Mouse (Mus musculus) embryo, embryonic 11 days (tissue): ENCODE results near the gene Adprm.
"Not testable (repeated sequence)": the region's sequence is repeated elsewhere in the genome, so short reads cannot be mapped to it uniquely, and the experiment has no call there.

Source experiments
- DNase-seq: peaks from one replicate; pipeline ENCODE4 v3.0.0-alpha.2; 2015

Adprm gene

DNA sequence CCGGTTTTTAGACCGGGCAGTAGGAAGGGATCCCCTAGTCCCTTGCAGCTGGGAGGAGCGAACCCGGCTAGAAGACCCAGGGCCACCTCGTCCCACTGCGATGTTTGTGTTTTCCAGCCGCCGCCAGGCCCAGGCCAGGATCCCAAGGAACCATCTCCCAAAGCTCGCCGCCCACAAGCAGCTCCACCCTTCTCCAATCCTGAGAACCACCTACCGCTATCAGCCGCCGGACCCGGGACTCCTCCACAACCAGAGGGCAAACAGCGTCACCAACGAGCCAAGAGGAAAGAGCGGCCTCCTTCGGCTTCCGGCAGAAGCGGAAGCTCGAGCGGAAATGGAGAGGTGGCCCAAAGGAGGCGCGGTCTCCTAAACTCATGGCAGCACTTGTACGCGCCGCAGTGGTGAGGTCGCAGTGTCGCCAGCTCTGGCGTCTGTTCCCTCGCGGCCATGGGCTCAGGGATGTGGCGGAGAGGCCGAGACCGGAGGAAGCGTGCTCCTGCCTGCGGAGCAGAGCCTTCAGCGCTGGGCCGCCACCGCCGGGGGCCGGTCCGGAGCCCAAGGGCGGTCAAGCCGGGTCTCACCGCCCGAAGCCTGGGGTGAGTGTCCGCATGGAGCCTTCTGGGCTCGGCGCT is at the start of gene Adprm, which contains the start of gene Sco1:
TSS of gene Adprm (minus strand) at position 274 of the 632 bp plus-strand sequence.
TSS of gene Sco1 (plus strand) at position 350 of the 632 bp plus-strand sequence.
- DNase-seq, result peak; percentile 94

DNA sequence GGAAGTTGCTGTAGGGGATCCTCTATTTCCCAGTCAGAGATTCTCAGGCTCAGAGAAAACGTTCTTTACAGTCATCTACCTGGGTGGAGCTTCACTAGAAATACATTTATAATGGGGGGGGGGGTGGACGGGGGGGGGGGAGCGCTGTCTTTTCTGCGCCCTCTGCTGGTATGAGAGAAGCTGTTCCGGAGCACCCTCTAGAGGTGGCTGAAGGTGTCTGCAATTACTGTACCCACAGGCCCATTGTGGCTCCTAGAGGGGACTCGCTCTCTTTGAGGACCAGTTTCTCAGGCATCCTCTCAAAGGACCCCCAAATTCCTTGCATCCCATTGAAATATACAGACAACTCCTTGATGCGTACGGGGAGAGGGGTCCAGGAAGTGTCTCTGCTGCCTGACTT is 49.3 kb upstream of the Adprm start:
- peak; percentile 56 for DNase-seq

DNA sequence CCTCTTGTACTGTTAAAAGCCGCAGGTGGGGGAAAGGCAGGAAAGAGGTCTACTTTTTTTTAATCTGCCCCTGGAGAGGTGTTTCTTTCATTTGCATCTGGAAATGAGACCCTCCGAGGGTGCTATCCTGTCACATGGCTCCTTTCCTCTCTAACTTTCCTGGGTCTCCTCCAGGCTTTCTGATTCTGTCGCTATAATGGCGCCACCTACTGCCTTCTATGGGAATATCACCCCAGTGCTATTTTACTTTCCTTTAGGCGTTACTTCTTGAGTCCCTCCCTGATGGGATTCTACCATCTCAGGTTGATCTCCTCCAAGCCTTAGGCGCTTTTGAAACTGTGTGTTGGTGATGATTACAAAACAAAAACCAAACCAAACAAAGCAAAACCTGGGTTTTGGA is 47.8 kb upstream of the Adprm start:
- peak; percentile 35 for DNase-seq

DNA sequence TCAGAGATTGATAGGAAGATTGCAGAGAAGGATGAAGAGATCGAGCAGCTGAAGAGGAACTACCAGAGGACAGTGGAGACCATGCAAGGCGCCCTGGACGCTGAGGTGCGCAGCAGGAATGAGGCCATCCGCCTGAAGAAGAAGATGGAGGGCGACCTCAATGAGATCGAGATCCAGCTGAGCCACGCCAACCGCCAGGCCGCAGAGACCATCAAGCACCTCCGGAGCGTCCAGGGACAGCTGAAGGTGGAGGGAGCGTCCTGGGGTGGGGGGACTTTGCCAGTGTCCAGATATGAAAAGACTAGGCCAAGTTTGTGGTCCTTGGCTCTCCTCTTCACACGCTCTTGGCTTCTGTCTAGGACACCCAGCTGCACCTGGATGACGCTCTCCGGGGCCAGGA is 46.8 kb upstream of the Adprm start:
- DNase-seq, result no peak

DNA sequence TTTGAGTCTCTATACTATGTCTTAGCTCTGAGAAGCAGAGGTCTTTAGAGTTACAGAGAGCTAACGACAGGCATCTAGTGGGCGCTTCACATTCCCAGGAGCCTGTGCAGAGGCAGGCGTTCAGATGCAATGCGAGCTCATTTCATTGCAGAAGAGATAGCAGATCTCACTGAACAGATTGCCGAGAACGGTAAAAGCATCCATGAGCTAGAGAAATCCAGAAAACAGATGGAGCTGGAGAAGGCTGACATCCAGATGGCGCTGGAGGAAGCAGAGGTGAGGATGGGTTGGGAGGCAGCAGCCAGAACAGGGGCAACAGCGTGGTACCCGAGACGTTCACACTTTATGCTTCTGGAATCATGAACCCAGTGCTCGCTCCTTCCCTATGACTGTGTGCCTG is 46.0 kb upstream of the Adprm start:
- DNase-seq, result no peak

DNA sequence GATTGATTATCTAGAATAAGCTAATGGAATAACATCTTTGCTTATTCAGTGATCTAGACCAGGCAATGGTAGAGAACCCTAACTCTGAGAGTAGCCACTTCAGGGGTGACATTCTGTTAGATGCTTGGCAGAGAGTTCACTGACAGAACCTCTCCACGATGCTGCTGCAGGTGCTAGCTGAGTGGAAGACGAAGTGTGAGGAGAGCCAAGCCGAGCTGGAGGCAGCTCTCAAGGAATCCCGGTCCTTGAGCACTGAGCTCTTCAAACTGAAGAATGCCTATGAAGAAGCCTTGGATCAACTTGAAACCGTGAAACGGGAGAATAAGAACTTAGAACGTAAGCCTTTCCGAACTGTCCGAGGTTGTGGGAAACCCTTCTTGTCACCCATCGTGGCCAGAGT is 45.3 kb upstream of the Adprm start:
- no peak for DNase-seq

DNA sequence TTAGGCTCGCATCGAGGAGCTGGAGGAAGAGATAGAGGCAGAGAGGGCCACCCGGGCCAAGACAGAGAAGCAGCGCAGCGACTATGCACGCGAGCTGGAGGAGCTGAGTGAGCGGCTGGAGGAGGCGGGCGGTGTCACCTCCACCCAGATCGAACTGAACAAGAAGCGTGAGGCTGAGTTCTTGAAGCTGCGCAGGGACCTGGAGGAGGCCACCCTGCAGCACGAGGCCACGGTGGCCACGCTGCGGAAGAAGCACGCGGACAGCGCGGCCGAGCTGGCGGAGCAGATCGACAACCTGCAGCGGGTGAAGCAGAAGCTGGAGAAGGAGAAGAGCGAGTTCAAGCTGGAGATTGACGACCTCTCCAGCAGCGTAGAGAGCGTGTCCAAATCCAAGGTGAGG is 42.1 kb upstream of the Adprm start:
- DNase-seq, result no peak

DNA sequence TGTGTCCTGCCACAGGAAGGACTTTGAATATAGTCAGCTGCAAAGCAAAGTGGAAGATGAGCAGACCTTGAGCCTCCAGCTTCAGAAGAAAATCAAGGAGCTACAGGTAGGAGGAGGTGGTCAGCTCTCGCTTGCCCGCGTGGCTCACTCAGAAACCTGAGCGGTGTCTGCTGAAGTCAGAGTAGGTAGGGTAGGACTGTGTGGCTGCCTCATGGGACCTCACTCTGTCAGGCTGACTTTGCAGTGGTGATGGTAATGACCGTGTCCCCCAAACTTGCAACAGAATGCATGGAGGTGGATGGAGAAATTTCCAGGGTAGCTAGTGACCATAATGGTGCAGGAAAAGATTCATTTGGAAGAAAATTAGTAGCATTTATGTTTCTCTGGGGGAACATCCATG is 41.3 kb upstream of the Adprm start:
- no peak for DNase-seq

DNA sequence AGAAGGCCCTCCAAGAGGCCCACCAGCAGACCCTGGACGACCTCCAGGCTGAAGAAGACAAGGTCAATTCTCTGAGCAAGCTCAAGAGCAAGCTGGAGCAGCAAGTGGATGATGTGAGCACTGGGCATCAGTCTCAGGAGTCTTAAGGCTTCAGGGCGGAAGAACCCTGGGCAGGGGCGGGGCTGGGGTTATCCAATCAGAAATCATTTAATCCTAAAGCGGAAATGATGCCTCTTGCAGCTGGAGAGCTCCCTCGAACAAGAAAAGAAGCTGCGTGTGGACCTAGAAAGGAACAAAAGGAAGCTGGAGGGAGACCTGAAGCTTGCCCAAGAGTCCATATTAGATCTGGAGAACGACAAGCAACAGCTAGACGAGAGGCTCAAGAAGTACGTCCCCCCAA is 40.8 kb upstream of the Adprm start:
- no peak for DNase-seq

DNA sequence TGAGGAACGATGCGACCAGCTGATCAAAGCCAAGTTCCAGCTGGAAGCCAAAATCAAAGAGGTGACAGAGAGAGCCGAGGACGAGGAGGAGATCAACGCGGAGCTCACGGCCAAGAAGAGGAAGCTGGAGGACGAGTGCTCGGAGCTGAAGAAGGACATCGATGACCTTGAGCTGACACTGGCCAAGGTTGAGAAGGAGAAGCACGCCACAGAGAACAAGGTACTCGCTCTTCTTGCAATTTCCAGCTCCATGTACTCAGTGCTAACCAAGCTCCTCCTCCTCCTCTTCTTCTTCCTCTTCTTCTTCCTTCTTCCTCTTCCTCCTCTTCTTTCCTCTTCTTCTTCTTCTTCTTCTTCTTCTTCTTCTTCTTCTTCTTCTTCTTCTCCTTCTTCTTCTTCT is 40.0 kb upstream of the Adprm start:
- DNase-seq, result not testable (repeated sequence)

DNA sequence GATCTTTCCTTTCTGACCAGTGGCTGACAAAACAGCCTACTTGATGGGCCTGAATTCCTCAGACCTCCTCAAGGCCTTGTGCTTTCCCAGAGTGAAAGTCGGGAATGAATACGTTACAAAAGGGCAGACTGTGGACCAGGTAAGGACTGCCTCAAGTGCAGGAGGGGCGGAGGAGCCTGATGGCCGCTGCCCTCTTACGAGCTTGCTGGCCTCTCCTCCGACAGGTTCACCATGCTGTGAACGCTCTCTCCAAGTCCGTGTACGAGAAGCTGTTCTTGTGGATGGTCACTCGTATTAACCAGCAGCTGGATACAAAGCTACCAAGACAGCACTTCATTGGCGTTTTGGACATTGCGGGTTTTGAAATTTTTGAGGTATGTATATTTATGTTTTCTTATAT is 34.8 kb upstream of the Adprm start:
- DNase-seq, result no peak

DNA sequence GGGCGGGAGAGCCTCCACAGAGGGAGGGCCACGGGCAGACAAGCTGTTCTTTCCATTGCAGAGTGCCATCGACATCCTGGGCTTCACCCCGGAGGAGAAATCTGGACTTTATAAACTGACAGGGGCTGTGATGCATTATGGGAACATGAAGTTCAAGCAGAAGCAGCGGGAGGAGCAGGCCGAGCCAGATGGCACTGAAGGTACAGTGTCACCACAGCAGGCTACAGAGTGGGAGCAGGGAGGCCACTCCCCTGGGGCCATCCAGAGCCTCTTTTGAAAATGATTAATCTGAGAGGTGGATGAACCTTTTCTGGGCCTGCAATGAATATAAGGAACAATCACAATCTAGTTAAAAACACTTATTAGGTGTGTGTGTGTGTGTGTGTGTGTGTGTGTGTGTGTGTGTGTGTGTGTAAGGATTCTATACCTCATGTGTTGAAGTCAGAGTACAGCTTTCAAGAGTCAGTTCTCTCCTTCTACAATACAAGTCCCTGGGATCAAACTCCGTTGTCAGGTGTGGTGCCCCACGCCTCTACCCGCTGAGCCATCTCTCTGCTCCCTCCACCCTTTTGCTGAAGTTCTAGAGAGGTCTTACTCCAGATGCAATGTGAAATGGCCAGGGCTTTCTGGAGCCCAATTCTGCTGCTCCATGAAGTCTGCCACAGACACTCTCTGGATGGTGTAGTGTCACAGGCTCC is 34.2 kb upstream of the Adprm start:
- no peak for DNase-seq

DNA sequence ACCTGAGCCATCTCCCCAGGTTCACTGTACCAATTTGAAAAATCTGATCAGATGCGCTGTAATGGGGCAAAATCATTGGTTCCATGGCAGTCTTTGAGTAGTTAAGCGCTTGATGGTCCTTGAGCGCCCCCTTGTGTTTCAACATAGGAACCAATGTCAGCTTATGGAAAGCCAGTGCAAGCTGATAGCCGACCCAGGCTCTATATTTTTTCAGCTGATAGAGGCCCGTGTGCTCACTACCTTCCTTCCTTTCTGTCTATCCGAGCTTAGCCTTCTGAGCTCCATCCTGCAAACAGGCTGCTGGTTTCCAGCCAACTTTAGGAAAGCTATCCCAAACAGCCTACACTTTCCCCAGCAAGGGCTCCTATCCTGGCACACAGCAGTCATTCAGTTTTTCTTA is 33.1 kb upstream of the Adprm start:
- DNase-seq, result peak; percentile 83

DNA sequence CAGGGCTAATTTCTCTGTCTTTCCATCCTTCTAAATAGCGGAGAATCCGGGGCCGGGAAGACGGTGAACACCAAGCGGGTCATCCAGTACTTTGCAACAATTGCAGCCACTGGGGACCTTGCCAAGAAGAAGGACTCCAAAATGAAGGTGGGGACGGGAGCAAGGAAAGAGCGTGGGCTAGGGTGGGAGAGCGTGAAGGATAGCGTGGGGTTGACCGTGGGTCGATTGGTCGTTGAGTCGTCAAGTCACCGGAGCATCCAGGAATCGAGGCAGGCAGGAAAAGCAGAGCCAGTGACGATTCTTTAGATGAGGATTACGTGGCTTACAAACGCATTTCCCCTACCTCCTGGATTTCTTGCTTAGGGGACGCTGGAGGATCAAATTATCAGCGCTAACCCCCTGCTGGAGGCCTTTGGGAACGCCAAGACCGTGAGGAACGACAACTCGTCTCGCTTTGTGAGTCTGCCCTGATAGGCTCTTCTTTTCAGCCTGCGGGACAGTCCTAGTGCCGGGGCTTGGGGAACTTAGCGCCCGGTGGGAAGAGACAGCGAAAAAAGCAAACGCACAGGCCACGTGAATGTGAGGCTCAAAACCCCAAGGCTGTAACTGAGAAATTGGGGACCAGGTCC is 31.4 kb upstream of the Adprm start:
- no peak for DNase-seq

DNA sequence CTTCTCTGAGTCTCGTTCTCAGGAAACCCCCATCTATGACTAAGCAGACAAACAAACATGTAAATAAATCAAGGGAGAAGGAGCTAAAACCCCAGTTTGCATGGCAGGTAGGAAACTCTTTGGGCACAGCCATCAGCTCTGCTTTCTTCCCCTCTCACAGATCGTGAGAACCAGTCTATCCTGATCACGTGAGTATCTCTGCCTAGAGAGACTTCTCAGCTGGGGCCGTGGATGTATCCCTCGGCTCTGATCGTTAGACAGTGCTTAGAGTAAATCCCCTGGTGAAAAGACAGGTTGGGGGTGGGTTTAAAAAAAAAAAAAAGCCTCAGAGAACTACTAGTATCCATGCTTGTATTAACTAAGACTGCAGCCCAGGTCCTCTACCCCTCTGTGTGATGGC is 30.8 kb upstream of the Adprm start:
- DNase-seq, result no peak

DNA sequence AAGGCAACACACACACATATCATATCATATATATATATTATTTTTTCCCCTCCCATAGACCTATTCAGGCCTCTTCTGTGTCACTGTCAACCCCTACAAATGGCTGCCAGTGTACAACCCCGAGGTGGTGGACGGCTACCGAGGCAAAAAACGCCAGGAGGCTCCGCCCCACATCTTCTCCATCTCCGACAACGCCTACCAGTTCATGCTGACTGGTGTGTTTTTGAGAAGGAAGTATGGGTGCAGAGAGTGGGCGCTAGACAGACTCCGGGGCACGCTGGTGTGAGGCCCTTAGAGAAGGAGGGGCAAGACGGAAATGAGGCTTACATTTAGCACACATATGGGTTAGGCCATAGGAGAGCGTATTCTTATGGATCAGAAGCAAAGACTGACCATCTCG is 30.4 kb upstream of the Adprm start:
- DNase-seq, result no peak

DNA sequence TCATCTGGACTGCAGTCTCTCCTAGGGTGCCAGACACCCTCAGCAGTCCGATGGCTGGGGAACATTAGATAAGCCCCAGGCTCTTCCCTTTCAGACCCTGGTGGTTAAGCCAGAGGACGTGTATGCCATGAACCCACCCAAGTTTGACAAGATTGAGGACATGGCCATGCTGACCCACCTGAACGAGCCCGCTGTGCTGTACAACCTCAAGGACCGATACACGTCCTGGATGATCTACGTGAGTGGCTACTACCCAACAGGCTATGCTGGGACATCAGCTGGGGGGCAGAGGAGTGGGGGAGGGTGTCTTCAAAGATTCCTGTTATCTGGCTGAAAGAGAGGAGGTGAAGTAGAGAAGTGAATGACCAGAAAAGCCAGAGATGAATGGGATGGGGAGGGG is 29.8 kb upstream of the Adprm start:
- DNase-seq, result no peak

DNA sequence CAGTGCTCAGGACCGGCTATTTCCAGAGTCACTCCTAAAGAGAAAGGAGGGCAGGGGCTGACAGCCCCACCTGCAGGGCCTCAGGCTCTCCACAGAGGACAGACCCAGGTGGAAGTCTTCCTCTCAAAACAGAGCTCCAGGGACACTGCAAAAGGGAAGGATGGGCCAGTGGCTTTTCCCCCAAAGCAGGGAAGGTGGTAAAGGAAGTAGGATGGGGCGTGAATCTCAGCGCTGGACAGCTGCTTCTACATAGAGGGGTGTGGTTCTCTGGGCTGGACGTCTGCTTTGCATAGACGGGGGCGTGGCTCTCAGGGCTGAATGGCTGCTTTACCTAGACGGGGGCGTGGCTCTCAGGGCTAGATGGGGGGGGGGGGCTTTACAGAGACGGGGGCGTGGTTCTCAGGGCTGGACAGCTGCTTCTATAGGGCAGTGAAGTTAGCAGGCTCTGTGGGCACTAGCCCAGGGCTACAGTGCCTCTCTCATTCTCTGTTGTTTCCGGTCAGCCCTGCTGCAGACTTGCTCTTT is 28.8 kb upstream of the Adprm start:
- peak; percentile 94 for DNase-seq

DNA sequence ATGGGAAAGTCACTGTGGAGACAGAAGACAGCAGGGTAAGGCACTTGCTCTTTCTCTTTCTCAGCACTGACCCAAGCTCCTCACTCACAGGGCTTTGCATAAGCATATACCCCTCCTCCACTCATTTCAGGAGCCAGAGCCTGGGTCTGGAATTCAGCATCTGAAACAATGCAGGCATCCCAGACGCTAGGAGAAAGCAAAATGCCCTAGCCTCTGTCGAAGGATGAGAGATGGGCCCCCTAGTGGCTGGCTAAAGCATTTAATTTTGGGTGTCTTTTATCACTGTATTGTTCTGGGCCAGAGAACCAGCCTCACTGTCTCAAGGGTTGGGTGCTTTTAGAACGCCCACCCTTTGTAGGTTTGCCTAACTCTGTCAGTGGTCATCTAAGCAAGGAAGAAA is 27.8 kb upstream of the Adprm start:
- peak; percentile 86 for DNase-seq

DNA sequence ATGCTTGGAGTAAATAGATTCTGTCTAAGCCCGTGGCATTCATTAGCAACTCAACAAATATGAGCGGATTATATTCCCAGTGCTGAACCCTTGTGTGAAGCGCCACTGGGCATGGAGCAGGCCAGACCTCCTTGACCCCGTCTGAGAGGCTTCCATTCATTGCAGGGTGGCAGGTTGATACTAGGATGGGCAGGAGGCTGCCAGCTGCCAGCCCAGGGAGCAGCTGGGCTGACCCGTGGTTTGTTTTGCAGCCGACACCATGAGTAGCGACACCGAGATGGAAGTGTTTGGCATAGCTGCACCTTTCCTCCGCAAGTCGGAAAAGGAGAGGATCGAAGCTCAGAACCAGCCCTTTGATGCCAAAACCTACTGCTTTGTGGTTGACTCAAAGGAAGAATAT is 27.3 kb upstream of the Adprm start:
- DNase-seq, result no peak

DNA sequence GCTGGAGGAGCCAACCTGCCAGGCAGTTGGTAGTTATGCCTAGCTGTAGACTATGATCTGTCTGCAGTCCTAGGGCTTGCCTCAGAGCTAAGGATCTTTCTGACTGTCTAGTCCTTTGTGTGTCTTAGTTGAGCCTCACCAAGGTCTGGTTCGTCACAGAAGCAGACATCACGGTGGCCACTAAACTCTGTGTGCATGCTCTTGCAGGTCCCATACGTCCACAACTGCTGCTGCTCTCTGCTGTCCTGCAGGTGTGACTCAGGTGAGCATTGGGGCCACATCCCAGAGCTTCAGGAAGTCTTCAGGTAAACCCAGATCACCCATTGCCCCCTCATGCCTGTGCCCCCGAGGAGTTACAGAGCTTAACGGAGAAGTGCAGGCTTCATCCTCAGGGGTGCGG is 26.5 kb upstream of the Adprm start:
- DNase-seq, result no peak

DNA sequence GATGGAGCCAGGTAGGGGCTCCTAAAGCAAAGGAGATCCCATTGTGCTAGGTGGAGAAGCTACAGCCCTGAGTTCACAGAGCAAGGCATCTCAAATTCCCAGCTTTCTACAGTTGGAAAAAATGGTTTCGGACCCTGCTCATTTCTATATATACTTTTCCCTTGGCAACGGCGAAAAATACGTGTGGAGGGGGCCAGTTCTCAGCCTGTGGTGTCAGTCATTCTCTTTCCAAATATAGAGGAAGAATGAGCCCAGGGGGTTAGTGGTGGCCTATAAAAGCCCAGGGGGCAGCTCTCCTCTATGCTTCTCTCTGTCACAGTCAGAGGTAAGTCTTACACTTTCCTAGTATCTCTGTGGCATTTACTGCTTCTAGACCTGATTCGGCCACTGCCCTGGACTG is 25.6 kb upstream of the Adprm start, which contains the start of gene Myh3:
TSS of gene Myh3 (plus strand) at position 301 of the 400 bp plus-strand sequence.
- DNase-seq, result no peak

DNA sequence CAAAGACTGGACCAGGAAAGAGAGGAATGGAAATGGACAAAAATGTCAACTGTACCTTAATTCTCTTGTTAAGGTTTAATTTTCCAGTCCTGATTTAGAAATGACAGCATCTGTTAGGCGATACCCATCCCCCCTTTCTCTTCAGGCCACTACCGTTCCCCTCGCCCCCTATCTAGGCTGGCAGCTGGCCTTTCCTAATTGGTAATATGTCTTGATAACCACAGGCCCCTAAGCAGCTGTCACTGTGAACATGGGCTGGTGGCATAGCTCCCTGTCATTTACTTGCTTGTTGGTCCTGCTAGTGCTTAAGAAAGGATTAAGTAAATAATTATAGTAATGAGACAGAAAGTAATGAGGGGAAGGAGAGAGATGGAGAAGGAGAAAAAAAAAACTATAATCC is 25.0 kb upstream of the Adprm start:
- no peak for DNase-seq

DNA sequence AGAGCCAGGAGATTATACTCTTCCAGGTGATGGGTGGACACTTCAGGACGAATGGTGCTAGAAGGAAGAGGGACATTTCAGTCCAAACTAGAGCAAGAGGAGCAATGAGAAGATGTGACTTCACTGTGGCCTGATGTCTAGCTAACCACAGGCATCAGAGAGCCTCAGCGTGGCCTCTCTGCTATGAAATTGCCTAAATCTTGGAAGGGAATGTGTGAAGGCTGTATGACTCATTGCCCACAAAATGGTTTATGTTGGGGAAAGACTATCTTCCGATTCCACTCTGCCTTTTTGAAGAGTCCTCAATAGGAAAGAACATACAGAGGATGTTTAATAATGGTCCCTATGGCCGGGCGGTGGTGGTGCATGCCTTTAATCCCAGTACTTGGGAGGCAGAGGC is 24.4 kb upstream of the Adprm start:
- no peak for DNase-seq
